Mouse (Mus musculus): Measurements from ENCODE around the gene Hhipl1.

Gene Hhipl1

DNA sequence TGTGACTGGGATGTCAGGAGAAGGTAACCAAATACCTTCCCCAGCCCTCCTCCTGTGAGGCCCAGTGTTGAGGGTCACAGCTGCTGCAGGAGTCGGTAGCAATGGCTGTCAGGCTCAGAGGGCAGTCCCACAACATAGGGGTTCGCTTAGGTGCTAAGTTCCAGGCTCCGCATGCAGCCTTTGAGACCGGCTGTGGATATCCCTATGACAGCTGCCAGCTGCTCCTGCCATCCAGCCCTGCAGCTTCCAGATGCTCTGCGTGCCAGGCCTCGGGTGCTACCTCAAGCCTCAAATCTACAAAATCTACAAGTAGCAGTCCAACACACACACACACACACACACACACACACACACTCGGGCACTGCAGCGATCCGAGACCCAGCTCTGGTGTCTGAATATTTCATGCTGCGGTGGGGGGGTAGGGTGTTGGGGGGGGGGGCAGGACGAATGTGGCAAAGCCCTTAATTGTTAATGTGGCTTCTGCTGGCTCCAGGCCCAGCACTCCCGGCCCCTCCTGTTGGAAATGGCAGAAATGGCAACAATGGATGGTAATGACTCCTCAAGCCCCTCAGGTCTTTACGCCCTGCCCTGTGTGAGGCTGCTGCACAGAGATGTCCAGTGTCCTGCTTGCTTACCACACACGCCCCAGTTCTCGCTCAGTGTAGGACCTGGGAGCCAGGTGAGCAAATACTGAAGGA is 27.7 kb upstream of the Hhipl1 start:
- peak; percentile 30 for DNase-seq (ENCODE audit: low spot score)

DNA sequence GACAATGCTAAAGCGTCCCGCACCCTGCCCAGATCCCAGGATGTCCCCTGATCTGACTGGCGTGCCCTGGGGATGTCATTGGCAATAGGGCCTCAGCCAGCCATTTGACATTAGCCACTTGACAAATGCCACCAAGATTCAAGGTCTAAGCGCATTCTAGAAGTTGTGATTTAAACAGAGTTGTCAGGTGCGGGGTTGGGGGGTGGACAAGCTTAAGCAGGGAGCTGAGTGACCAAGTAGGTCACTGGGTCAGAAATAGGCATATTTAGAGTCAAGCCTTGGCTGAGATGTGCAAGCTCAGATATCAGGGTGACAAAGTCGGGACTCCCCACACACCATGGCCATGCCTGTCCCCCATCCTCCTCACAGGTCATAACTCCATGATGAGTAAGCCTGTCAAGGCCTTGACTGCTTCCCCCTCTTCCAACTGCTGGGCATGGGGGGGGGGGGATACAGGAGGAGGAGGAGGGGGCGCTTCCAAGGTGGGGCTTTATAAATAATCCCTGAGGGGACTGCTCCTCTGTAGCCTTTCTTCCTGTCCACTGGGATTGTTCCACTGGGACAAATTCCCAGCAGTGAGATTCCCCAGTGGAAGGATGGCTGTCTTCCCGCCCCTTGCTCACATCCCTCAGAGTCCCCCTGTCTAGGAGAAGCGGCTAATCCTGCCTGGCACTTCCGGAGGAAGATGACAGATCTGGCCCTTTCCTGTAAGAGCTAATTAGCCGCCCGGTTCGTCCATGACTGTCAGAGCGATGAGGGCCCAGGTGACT is 21.4 kb upstream of the Hhipl1 start:
- DNase-seq (ENCODE audit: low spot score), result peak; percentile 80

DNA sequence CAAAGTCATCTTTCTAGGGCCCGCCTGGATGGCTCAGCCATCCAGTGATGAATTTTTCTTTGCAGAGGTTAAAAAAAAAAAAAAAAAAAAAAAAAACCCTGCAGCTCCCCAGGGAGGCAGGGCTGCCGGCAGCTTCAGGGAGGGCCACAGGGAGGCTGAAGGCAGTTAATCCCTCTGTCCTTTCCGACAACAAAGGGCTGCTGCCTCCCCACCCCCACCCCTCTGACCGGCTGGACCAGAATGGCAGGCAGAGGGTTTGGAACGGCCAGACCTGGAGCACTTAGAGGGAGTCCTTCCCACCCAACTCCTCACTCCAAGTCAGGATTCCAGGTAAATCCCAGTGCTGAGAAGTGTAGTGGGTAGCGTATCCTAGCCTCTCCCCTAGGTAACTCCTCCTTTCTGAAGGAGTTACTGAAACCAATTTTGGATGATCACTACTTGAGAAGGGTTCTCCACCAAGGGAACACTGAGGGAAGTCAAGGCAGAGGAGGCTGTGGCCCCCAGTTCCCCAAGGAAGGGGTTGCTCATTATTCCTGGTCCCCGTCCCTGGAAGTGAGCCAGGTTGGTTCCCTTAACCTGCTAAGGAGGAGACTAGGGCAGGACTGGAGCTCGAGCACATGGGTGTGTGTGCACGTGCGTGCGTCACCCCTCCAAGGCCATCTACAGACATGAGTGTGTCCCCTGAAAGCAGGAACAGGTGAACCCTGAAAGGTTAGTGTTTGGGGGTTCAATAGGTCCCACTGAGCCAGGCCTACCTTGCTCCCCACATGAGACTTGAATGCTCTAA is 20.7 kb upstream of the Hhipl1 start:
- DNase-seq (ENCODE audit: low spot score), result peak; percentile 66

DNA sequence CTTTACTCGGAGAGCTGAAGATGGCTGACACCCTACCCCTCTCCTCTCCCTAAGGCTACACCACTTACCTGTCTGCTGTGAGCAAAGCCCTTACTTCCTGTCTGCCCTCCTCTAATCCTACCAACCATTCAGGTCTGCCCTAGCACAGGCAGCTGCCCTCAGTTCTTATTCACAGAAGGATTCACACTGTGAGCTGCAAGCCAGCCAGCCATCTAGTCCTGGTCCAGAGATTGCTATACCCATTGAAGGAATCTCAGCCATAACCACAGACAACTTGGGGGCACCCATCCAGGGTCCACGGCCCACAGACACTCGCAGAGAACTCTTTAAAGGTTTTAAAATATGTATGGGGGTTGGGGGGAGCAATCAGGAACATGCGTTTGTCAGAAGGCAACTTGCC is 19.7 kb upstream of the Hhipl1 start:
- DNase-seq (ENCODE audit: low spot score), result no peak

DNA sequence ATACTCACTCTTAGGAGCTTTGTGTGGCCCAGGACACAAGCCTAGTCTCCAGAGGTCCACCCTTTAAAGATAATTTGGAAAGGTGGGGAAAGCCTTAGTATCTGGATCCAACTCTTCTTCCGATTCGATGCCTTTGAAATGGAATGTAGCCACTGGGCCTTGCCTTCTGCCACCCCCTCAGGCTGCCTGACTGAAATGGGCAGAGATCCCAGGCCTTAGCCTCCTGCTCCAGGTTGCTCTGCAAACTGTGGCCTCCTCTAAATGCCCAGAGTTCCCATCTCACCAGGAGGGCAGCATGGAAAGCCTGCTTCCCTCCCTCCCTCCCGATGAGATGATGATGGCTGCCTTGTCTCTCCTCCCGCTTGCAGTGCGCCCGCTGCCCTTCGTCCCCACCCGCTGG is 19.1 kb upstream of the Hhipl1 start:
- DNase-seq (ENCODE audit: low spot score), result no peak

GRCm38 (mm10) chr12:108288127-108288880 is 17.8 kb upstream of the Hhipl1 start:
- no peak for DNase-seq (ENCODE audit: low spot score)

GRCm38 (mm10) chr12:108292419-108292818 is 13.7 kb upstream of the Hhipl1 start:
- DNase-seq (ENCODE audit: low spot score), result peak; percentile 68

- DNase-seq (ENCODE audit: low spot score), result peak; percentile 94
These were observed 13.1 kb upstream of the Hhipl1 start for GRCm38 (mm10) chr12:108292957-108293356.

DNA sequence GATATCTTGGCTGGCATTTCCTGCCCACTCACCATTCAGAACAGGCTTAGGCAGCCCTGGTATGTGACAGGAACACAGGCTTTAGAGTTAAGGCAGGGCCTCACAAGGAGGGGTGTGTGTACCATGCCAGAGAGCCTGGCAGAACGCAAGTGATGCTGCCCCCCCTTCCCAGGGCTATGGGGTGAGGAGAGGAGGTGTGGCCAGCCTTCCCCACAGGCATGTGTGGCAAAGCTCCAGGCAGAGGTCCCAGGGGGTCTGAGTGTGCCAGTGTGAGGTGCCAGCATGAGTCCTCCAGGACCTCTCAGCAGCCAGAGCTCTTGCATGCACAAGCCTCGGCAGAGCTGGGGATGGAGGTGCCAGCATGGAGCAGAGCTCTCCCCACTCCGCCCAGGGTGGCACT is 11.4 kb upstream of the Hhipl1 start:
- DNase-seq (ENCODE audit: low spot score), result no peak

DNA sequence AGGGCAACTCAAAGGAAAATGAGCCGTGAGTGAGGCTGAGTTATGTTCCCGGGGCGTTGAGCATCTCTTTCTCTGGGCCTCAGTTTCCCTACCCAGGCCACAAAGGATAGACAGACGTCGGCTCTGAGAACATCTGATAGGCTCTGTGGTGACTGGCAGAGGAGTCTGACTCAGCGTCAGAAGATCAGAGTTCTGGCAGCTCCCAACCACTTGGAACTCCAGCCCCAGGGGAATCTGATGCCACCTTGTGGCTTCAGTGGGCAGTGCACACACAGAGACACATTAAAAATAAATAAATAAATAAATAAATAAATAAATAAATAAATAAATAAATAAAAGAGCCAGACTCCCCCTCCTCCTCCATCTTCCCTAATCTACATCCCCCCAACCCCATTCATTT is 9.0 kb upstream of the Hhipl1 start:
- DNase-seq (ENCODE audit: low spot score), result peak; percentile 63

GRCm38 (mm10) chr12:108301006-108301405 is 5.1 kb upstream of the Hhipl1 start:
- no peak for DNase-seq (ENCODE audit: low spot score)

DNA sequence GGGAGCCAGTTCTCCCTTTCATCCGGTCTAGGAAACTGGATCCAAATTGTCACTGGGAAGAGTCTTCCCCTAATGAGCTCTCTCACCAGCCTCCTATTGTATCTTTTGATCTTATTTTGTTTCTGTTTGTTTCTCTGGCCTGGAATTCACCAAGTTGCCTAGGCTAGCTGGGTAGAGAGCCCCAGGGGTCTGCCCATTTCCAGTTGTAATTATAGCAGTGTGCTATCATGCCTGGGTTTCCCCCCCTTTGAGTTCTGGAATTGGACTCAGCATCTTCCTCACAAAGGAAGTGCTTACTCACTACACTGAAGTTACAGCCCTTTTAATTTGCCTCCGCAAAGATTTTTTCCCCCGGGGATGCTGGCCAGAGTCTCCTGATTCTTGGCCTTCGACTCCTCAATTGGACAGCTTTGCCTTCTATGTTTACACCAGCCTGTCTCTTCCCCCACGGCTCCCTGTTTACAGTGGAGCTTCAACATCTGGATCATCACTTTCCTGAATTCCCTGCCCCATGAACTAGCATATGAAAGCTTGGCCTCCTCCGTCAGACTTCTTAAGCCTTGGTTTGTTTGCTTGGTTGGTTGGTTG is 2.2 kb upstream of the Hhipl1 start:
- DNase-seq (ENCODE audit: low spot score), result peak; percentile 23

DNA sequence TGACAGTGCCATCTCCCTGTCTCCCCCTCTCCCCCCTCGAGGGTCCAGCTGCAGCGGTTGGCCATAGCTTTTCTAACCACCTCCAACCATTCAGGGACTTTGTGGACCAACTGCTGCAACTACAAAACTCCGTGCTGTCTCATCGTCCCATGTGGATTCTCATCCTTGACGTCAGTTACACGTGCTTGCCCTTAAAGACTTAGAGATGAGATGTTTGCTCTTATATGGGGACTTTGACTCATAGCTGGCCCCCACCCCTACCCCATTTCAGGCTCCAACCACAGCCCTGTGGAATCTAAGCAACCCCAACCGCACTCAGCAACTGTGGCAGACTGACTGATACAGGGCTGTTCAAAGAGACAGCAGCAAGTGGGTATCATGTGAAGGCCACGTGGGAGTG is 898 bp upstream of the Hhipl1 start:
- no peak for DNase-seq (ENCODE audit: low spot score)

DNA sequence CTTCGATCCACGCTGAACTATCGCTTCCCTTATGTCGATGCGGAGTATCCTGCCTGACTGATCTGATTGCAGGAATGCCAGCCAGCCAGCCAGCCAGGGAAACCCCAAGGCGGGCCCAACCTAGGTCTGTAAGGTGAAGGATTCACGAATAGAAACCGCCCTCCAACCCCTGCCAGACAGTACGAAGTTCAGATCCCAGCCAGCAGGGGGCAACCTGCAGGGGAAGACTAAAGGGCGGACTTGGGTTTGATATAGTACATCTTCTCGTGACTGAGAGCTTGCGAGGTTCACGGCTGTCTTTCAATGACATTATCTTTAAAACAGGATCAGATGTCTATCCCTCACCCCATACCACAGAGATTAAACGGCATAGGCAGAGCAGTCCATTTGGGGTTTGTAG is 1.5 kb downstream of the Hhipl1 start:
- peak; percentile 77 for DNase-seq (ENCODE audit: low spot score)

- DNase-seq (ENCODE audit: low spot score), result no peak
These were observed 2.3 kb downstream of the Hhipl1 start for GRCm38 (mm10) chr12:108308363-108308856.

DNA sequence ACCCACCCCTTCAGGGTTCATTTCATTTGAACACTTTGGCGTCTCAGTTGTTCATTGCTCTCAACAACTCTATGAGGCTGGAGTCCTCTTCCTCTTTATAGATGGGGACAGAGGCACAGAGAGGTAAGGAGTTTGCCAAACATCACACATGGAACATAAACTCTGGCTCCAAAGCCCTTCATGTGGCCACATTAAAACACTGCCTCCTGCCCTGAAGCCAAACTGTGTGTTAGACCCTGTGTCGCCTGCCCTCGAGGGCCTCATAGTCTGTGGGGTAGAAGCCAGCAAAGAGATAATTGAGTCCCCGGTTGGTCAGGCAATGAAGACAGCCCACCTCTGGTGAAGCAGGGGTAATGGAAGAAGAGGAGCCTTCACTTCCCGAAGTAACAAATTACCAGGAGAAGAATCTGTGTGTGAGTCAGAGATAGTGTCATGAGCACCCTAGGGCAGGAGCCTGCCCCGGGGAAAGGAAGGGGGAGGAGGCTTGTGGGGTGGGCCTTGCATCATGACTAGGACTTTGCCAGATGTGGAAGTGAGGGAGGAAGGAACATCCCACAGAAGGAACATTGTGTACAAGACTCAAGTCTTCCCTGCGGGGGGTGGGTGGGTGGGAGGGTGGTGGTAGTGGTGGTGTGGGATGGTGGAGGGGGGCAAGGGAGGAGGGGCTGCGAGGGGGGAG is 3.2 kb downstream of the Hhipl1 start:
- no peak for DNase-seq (ENCODE audit: low spot score)

GRCm38 (mm10) chr12:108310041-108310440 is 4.0 kb downstream of the Hhipl1 start:
- DNase-seq (ENCODE audit: low spot score), result no peak

DNA sequence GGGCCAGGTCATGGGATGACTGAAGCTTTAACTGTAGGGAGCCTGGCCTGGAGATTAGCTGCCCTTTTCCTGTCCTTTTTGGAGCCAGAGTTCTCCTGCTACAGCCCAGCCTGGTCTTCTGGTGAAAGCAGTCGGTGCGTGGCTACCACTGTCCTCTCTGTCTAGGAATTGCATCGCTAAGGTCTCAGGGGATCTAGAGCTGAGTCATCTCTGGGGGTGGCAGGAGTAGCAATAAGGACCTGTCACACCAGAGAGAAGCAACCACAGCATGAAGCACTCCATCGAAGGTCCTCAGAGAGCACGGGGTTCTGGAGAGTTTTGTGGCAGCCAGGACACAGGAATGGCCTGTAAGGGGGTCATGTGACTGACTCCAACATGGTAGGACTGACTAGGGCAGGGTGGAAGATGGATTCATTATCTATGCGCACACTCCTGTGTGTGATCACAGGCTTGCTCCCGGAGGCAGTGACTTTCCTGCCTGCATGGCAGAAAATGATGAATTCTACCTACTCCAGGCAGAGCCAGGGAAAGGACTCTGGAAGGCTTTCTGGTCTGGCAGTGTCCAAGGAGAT is 4.5 kb downstream of the Hhipl1 start:
- DNase-seq (ENCODE audit: low spot score), result no peak

- DNase-seq (ENCODE audit: low spot score), result no peak
These were observed 5.7 kb downstream of the Hhipl1 start for GRCm38 (mm10) chr12:108311741-108312290.

DNA sequence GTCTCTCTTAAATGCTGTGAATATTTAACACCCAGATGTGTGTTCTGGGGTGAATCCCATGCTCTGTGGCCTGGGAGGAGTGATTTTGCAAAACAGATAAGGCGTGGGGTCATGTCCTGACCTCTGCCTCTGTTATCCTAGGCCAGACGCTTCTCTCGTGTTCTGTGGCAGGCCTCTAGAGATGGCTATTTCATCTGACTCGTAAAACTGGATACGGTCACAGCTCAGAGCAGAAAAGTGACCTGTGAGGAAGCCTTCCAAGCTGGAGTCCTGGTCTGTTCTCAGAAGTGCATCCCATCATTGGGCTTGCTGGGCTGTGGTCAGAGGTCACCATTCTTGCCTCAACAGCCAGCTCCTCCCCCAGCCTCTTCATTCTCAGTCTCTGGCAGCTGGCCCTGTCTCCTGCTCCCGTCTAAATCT is 6.4 kb downstream of the Hhipl1 start:
- peak; percentile 36 for DNase-seq (ENCODE audit: low spot score)
